Mouse (Mus musculus) hindlimb bud, embryonic 11.5 days (tissue): ENCODE measurements at regions not wholly inside any gene's neighbourhood (a gene's known extent, or its start where the extent isn't known, plus 50 kb on each side); places are given as distances from the start of the nearest gene placed in this dataset.

Experiments
- DNase-seq: peaks from one replicate; pipeline ENCODE4 v3.0.0-alpha.2; 2012; ENCODE audit warnings: low read depth, low spot score; ENCODE audit errors: extremely low spot score

- DNase-seq, result peak; percentile 14
These were observed 395.0 kb upstream of the Plxna2 start for GRCm38 (mm10) chr1:194223015-194223414.

GRCm38 (mm10) chr1:194208034-194209000 is 409.7 kb upstream of the Plxna2 start:
- DNase-seq, result no peak

GRCm38 (mm10) chr1:194197516-194197915 is 420.5 kb upstream of the Plxna2 start:
- DNase-seq, result no peak

- DNase-seq, result no peak
These were observed 435.7 kb upstream of the Plxna2 start for GRCm38 (mm10) chr1:194182293-194182692.

- DNase-seq, result no peak
These were observed 456.5 kb upstream of the Plxna2 start for GRCm38 (mm10) chr1:194161469-194161868.

GRCm38 (mm10) chr1:194160761-194161461 is 457.1 kb upstream of the Plxna2 start:
- no peak for DNase-seq

GRCm38 (mm10) chr1:194157268-194157667 is 460.8 kb upstream of the Plxna2 start:
- no peak for DNase-seq

- peak; percentile 16 for DNase-seq
These were observed 469.3 kb upstream of the Plxna2 start for GRCm38 (mm10) chr1:194148416-194149364.

GRCm38 (mm10) chr1:194117631-194118360 is 500.2 kb upstream of the Plxna2 start:
- DNase-seq, result no peak

GRCm38 (mm10) chr1:194114399-194114798 is 503.6 kb upstream of the Plxna2 start:
- no peak for DNase-seq

GRCm38 (mm10) chr1:194111931-194112330 is 506.1 kb upstream of the Plxna2 start:
- no peak for DNase-seq

GRCm38 (mm10) chr1:194109172-194110071 is 508.6 kb upstream of the Plxna2 start:
- no peak for DNase-seq

GRCm38 (mm10) chr1:194108132-194108531 is 509.9 kb upstream of the Plxna2 start:
- DNase-seq, result peak; percentile 20

- DNase-seq, result no peak
These were observed 510.6 kb upstream of the Plxna2 start for GRCm38 (mm10) chr1:194107271-194107938.

GRCm38 (mm10) chr1:194089918-194090548 is 528.0 kb upstream of the Plxna2 start:
- DNase-seq, result no peak

- DNase-seq, result no peak
These were observed 559.5 kb upstream of the Plxna2 start for GRCm38 (mm10) chr1:194058512-194058911.

GRCm38 (mm10) chr1:194056544-194056943 is 561.5 kb upstream of the Plxna2 start:
- DNase-seq, result no peak

- DNase-seq, result no peak
These were observed 568.2 kb upstream of the Plxna2 start for GRCm38 (mm10) chr1:194049746-194050351.
